Mouse (Mus musculus): ENCODE data around the gene Stpg2.
"Not testable (repeated sequence)": the region's sequence is repeated elsewhere in the genome, so short reads cannot be mapped to it uniquely, and the experiment has no call there.

Stpg2 gene

GRCm38 (mm10) chr3:139419142-139419541 is 213.6 kb downstream of the Stpg2 start:
- DNase-seq (ENCODE audit: low read depth, low spot score), result no peak

DNA sequence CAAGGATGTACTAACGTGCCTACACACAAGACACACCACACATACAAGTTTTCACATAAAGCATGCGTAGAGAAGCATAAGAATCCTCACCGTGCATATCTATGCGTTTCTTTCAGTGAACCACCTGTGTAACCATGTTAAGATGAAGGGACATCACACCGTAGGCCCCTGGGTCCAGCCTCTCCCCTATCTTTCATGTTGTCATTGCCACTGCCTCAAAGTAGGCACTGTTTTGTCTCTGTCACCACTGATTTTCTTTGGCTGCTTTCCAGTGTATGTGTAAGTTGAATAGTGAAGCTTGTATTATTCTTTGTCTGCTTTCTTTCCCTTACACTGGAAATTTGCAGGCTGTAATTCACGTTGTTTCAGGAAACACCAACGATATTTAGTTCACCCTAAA is 236.7 kb downstream of the Stpg2 start:
- DNase-seq (ENCODE audit: low read depth, low spot score), result no peak

DNA sequence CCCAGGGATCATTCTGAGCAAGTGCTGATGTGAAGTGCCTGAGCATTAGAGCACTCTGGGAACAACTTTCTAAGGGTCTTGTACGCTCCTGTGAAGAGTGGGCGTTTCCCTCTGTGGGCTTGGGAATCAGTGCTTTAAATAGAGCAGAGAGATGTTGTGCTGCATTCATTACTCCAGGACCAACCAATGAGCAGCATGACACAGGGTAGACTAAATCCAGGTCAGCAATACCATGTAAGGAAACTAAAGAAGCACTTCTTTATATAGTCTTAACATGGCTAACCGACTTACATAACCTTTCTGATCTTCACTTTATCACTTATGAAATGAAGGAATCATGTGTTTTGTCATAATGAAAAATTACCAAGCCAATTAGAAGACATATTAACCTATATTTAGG is 290.4 kb downstream of the Stpg2 start:
- DNase-seq (ENCODE audit: low read depth, low spot score), result no peak

GRCm38 (mm10) chr3:139502216-139502615 is 296.7 kb downstream of the Stpg2 start:
- DNase-seq (ENCODE audit: low read depth, low spot score), result no peak

DNA sequence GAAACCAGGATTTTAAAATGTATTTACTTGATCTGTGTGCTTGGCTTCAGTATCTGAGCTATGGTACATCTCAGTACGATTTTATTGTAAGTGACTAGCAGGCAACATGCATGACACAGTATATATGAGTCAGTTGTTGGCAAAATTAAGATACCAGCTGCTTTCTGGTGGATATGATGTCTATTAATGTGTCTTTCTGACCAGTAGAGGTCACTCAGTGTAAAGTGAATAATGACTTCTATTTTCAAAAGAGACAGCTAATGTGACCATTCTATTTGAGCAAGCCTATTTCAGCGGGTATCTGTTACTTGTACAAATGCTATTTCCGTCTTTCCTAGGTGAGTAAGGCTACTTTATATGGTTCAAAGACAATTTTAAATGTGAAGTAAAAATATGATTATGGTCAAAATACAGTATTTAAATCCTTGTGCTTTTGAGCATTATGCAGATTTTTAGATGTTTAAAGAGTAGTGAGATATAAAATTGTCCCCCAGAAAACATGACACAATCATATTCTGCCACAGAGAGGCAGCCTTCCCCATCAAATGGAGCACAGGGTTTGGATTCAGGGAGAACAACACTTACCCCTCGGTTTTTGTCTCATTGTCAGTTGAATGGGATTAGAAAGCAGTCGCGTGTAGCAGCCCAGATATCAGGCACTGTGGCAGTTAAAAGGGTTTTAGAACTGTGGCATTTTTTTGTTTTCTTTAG is 303.9 kb downstream of the Stpg2 start:
- no peak for DNase-seq (ENCODE audit: low read depth, low spot score)

GRCm38 (mm10) chr3:139578496-139578895 is 373.0 kb downstream of the Stpg2 start:
- DNase-seq (ENCODE audit: low read depth, low spot score), result no peak

- no peak for DNase-seq (ENCODE audit: low read depth, low spot score)
Measured at GRCm38 (mm10) chr3:139581298-139581697, 375.8 kb downstream of the Stpg2 start.

DNA sequence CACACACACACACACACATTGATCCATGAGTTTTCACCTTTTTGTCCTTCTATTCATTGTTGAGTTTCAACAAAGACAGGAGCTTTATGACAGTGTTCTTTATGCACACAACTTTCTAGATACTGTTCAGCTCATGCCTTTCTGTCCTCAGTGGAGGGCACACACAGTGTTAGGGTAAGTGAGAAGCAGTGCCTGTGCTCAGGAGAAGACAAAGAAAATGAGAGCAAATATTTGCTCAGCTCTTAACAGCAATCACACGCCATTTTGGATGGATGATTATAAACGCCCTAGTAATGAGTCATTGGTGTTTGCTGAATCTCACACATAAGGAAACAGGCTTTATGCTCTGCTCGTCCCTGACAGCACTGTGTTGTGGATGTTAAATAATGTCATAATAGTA is 394.0 kb downstream of the Stpg2 start:
- DNase-seq (ENCODE audit: low read depth, low spot score), result no peak

GRCm38 (mm10) chr3:139608267-139608666 is 402.8 kb downstream of the Stpg2 start:
- peak; percentile 44 for DNase-seq (ENCODE audit: low read depth, low spot score)

GRCm38 (mm10) chr3:139614641-139615040 is 409.1 kb downstream of the Stpg2 start:
- DNase-seq (ENCODE audit: low read depth, low spot score), result peak; percentile 21

DNA sequence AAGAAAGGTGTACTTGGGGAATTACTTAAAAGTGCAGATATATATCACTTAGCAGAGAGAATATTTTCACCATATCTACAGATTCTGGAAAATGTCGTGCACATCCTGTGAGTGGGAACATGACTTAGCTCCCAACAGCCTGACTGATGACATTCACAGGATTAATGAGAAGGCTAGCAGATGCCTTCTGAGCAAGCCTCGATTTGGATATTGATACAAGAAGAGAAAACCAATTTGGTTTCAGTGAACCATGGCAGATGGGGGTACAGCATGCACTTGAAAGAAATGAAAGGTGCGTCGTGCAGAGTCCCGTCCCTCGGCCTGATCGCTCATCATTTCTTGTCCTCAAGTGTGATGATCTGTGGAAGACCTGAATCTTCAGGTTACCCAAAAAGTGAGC is 410.3 kb downstream of the Stpg2 start:
- no peak for DNase-seq (ENCODE audit: low read depth, low spot score)

DNA sequence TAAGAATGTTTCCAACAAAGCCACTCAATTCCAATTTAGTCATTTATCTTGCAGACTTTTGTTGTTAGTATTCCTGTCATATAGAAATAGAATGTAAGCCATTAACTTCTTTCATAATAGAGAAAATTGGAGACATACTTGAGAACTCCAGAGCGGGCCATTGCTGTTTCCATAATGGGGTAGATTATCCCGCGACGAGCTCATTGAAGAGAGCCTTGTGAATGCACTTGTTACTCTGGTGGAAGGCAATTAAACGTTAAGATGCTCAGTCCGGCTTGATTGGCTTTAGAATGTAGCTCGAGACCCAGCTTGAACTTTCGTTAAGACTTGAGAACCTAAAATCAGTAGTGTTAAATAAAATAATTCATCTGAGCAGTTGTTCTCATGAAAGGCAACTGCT is 432.4 kb downstream of the Stpg2 start:
- DNase-seq (ENCODE audit: low read depth, low spot score), result no peak

DNA sequence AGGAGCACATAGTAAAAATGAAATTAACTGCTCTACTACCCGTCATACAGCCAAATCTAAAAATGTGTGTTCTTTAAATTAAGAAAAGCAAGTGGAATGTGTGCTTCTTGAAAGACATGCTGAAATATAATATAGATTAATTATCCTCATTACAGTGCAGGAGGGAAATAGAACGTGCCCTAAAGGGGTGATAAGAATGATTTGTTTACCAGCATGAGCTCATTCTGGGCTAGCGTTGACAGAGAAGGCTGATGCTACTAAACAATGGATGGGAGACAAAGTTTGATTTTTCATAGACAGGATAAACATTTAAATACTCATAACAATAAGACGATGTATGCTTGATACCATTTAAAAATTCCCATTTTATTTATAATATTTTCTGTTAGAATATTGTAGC is 446.0 kb downstream of the Stpg2 start:
- no peak for DNase-seq (ENCODE audit: low read depth, low spot score)

DNA sequence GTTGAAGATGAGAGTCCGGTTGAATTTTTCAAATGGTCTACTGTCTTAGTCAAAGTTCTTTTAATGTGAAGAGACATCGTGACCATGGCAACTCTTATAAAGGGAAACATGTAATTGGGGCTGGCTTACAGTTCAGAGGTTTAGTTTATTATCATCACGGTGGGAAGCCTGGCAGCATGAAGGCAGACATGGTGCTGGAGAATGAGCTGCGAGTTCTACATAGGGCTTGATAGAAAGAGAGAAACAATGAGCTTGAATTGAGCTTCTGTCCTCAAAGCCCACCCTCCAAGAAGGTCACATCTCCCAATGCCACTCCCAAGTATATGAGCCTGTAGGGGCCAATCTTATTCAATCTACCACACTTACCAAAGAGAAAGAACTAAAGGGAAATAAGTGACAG is 453.9 kb downstream of the Stpg2 start:
- no peak for DNase-seq (ENCODE audit: low read depth, low spot score)

DNA sequence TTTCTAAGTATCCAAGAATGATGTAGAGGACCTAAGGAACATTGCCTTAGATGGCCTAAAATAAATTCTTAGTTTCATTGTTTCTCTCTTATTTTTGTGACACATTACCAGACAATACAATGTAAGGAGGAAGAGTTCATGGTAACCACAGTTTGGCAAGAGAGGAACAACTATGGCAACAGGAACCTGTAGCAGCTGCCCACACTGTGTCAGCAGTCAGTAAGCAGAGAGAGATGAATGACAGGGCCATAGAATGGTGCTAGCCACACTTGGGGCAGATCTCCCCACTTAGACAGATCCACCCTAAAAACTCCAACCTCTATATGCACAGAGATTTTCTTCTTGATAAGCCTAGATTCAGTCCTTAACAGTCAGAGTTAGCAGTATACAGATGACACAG is 456.7 kb downstream of the Stpg2 start:
- DNase-seq (ENCODE audit: low read depth, low spot score), result no peak

- DNase-seq (ENCODE audit: low read depth, low spot score), result no peak
Measured at GRCm38 (mm10) chr3:139663712-139664245, 458.3 kb downstream of the Stpg2 start.

DNA sequence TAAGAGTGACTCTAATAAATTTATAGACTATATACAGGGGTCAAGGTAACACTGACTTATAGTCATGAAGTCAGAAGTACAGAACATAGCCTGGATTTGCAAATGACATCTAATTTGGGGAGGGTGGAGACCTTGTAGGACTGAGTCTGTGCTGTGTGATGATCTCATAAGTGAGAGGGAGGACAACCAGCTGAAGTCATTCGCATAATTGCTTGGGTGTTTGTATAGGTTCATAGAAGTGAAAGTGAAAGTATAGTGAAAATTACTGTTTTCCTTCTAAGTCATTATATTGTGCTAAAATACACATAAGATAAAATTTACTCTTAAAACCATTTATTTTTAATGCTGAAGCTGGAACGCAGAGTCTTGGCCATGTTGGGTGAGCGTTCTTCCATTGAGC is 459.6 kb downstream of the Stpg2 start:
- DNase-seq (ENCODE audit: low read depth, low spot score), result no peak

GRCm38 (mm10) chr3:139676192-139676591 is 470.7 kb downstream of the Stpg2 start:
- DNase-seq (ENCODE audit: low read depth, low spot score), result no peak

- no peak for DNase-seq (ENCODE audit: low read depth, low spot score)
Measured at GRCm38 (mm10) chr3:139676723-139677122, 471.2 kb downstream of the Stpg2 start.

DNA sequence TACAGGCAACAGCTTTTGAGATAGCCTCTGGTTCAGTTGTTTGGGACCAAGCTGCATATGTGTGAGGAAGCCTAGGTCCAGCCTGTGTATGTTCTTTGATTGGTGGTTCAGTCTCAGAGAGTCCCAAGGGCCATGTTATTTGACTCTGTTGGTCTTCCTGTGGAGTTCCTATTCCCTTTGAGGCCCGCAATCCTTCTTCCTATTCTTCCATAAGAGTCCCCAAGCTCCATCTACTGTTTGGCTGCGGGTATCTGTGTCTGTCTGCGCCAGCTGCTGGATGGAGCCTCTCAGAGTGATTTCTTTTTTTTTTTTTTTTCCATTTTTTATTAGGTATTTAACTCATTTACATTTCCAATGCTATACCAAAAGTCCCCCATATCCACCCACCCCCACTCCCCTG is 498.7 kb downstream of the Stpg2 start:
- not testable (repeated sequence) for DNase-seq (ENCODE audit: low read depth, low spot score)

GRCm38 (mm10) chr3:139707396-139707795 is 501.9 kb downstream of the Stpg2 start:
- not testable (repeated sequence) for DNase-seq (ENCODE audit: low read depth, low spot score)

GRCm38 (mm10) chr3:139709794-139710193 is 504.3 kb downstream of the Stpg2 start:
- DNase-seq (ENCODE audit: low read depth, low spot score), result no peak

- DNase-seq (ENCODE audit: low read depth, low spot score), result no peak
Measured at GRCm38 (mm10) chr3:139728751-139729150, 523.3 kb downstream of the Stpg2 start.

GRCm38 (mm10) chr3:139729248-139729647 is 523.8 kb downstream of the Stpg2 start:
- no peak for DNase-seq (ENCODE audit: low read depth, low spot score)

All from ZHBTc4 (cell line).